Comparison of ENCODE assay signal across 8 mouse cellular contexts in genomic region chr15:97813452-97814204, GRCm38 (mm10). TPM values are rescaled to one million over a fixed set of nuclear protein-coding genes. Genes with fewer than 3 reads are reported as not detected.
A peak's percentile ranks its signal among the peaks of the same experiment; 100 is the strongest.
DNase-seq lines count a peak whose midpoint lies in the region; ATAC-seq lines count a peak whose summit lies in the region.

No protein-coding gene starts in this region.

- no peak for ATAC-seq in neural tube, embryonic 13.5 days (ENCODE audit: low read depth)
- peak; percentile 36; the same call in 1 of the 2 replicates for ATAC-seq in forebrain, embryonic 13.5 days
- ATAC-seq in intestine, embryonic 14.5 days (replicated peaks; ENCODE audit: low FRiP score, low TSS enrichment, low read depth) = peak; percentile 34

- DNase-seq in neural tube, embryonic 10.5 days (ENCODE audit: extremely low spot score, low spot score) = no peak
- no peak for DNase-seq in intestine, embryonic 14.5 days (ENCODE audit: low spot score)
- DNase-seq in lung, postnatal 10 days = peak; percentile 74
- no peak for DNase-seq in ovary, postnatal 10 days (ENCODE audit: low spot score)
- no peak for DNase-seq in urinary bladder, postnatal 4 days (ENCODE audit: low spot score in 2 of 2)
- DNase-seq in embryo, embryonic 10.5 days (ENCODE audit: low spot score) = no peak

- H3K4me2 ChIP-seq in neural tube, embryonic 13.5 days = no peak overlapping the region
- no peak overlapping the region for H3K4me2 ChIP-seq in forebrain, embryonic 13.5 days
- peak overlapping the region; percentile 20 for H3K4me2 ChIP-seq in intestine, embryonic 14.5 days (ENCODE audit: low read length)

- H3K9me3 ChIP-seq in neural tube, embryonic 13.5 days = no peaks in the 10 kb centered on the region
- H3K9me3 ChIP-seq in forebrain, embryonic 13.5 days (replicated peaks) = no peaks in the 10 kb centered on the region
- no peaks in the 10 kb centered on the region for H3K9me3 ChIP-seq in intestine, embryonic 14.5 days (ENCODE audit: control insufficient read depth, low read length)

- no peak overlapping the region for H3K4me3 ChIP-seq in neural tube, embryonic 13.5 days
- no peak overlapping the region for H3K4me3 ChIP-seq in forebrain, embryonic 13.5 days
- H3K4me3 ChIP-seq in intestine, embryonic 14.5 days (ENCODE audit: low read depth, low read length) = no peak overlapping the region

- H3K27me3 ChIP-seq in neural tube, embryonic 13.5 days = no peaks in the 10 kb centered on the region
- no peaks in the 10 kb centered on the region for H3K27me3 ChIP-seq in forebrain, embryonic 13.5 days
- no peaks in the 10 kb centered on the region for H3K27me3 ChIP-seq in intestine, embryonic 14.5 days (replicated peaks; ENCODE audit: control insufficient read depth, insufficient read depth, low read length)

- 56% methylated on average over 21 of the region's 21 CpGs for WGBS in neural tube, embryonic 13.5 days
- 55% methylated on average over 21 of the region's 21 CpGs for WGBS in forebrain, embryonic 13.5 days
- WGBS in intestine, embryonic 14.5 days = 32% methylated on average over 21 of the region's 21 CpGs

- peak overlapping the region; percentile 75 for H3K27ac ChIP-seq in neural tube, embryonic 13.5 days (replicated peaks)
- peak overlapping the region; percentile 69 for H3K27ac ChIP-seq in forebrain, embryonic 13.5 days
- peak overlapping the region; percentile 59; the same call in 1 of the 2 replicates for H3K27ac ChIP-seq in intestine, embryonic 14.5 days (ENCODE audit: low read depth)

- peaks cover 21% of the 10 kb centered on the region for H3K36me3 ChIP-seq in neural tube, embryonic 13.5 days
- peaks cover 30% of the 10 kb centered on the region for H3K36me3 ChIP-seq in forebrain, embryonic 13.5 days (ENCODE audit: poor library complexity, severe bottlenecking)
- H3K36me3 ChIP-seq in intestine, embryonic 14.5 days (ENCODE audit: control insufficient read depth, insufficient read depth, low read length) = peaks cover 23% of the 10 kb centered on the region

- H3K4me1 ChIP-seq in neural tube, embryonic 13.5 days (replicated peaks) = peaks cover 49% of the 10 kb centered on the region
- peaks cover 28% of the 10 kb centered on the region for H3K4me1 ChIP-seq in forebrain, embryonic 13.5 days
- H3K4me1 ChIP-seq in intestine, embryonic 14.5 days (replicated peaks; ENCODE audit: control insufficient read depth, insufficient read depth, low read length) = peaks cover 20% of the 10 kb centered on the region

- H3K9ac ChIP-seq in neural tube, embryonic 13.5 days = no peak overlapping the region
- no peak overlapping the region; the same call in 1 of the 2 replicates for H3K9ac ChIP-seq in forebrain, embryonic 13.5 days
- H3K9ac ChIP-seq in intestine, embryonic 14.5 days (ENCODE audit: low read length) = no peak overlapping the region

RNA-seq across cellular contexts. Expression of gene Hdac7, which starts 30.7 kb away (rescaled TPM):
- 24.9 and 26.1 TPM in 2 replicates for polyA plus RNA-seq in neural tube, embryonic 13.5 days (2015; fragmentation: Nextera tagmentation; extraction: Ambion mirVana)
- polyA plus RNA-seq in forebrain, embryonic 13.5 days (2015; fragmentation: Nextera tagmentation; extraction: Ambion mirVana) = 20.3 and 23.3 TPM in 2 replicates
- polyA plus RNA-seq in intestine, embryonic 14.5 days (2014; fragmentation: Nextera tagmentation; extraction: Ambion mirVana) = 28.3 and 30.2 TPM in 2 replicates

RNA-seq across cellular contexts. Expression of gene Slc48a1, which starts 35.3 kb away (rescaled TPM):
- 54.5 and 66.0 TPM in 2 replicates for polyA plus RNA-seq in neural tube, embryonic 13.5 days (2015; fragmentation: Nextera tagmentation; extraction: Ambion mirVana)
- 44.1 and 45.2 TPM in 2 replicates for polyA plus RNA-seq in forebrain, embryonic 13.5 days (2015; fragmentation: Nextera tagmentation; extraction: Ambion mirVana)
- polyA plus RNA-seq in intestine, embryonic 14.5 days (2014; fragmentation: Nextera tagmentation; extraction: Ambion mirVana) = 22.5 and 26.7 TPM in 2 replicates

RNA-seq across cellular contexts. Expression of gene Rapgef3, which starts 45.9 kb away (rescaled TPM):
- 10.8 and 12.0 TPM in 2 replicates for polyA plus RNA-seq in neural tube, embryonic 13.5 days (2015; fragmentation: Nextera tagmentation; extraction: Ambion mirVana)
- polyA plus RNA-seq in forebrain, embryonic 13.5 days (2015; fragmentation: Nextera tagmentation; extraction: Ambion mirVana) = 6.7 and 7.8 TPM in 2 replicates
- 6.3 and 8.7 TPM in 2 replicates for polyA plus RNA-seq in intestine, embryonic 14.5 days (2014; fragmentation: Nextera tagmentation; extraction: Ambion mirVana)
